Mouse (Mus musculus) stomach, embryonic 14.5 days (tissue): ENCODE data around the gene Pald1. TPM values are rescaled to one million over a fixed set of nuclear protein-coding genes. Genes with fewer than 3 reads are reported as not detected.

Experiments used
- ATAC-seq: fragments of 200-750 bp; cut with Nextera tagmentation; 2 replicates; pipeline ENCODE4 v1.8.0; 2017; ENCODE audit warnings: low read depth, moderate TSS enrichment; ENCODE audit not compliant: insufficient number of reproducible peaks, insufficient read depth, low FRiP score
- H3K27ac ChIP-seq: fragments of 300-500 bp; sonication (generic); 2 replicates; pipeline ENCODE4 v1.5.1; 2014; ENCODE audit warnings: mild to moderate bottlenecking, low read length, moderate library complexity, mixed read lengths
- H3K27me3 ChIP-seq: fragments of 300-500 bp; sonication (generic); 2 replicates; pipeline ENCODE4 v1.6.1; 2014; ENCODE audit warnings: low read length, control low read depth, mixed read lengths; ENCODE audit not compliant: control insufficient read depth, insufficient read depth
- H3K36me3 ChIP-seq: fragments of 300-500 bp; sonication (generic); 2 replicates; pipeline ENCODE4 v1.6.1; 2014; ENCODE audit warnings: mild to moderate bottlenecking, control low read depth, low read length, moderate library complexity, mixed read lengths; ENCODE audit not compliant: control insufficient read depth, insufficient read depth
- H3K4me1 ChIP-seq: fragments of 300-500 bp; sonication (generic); 2 replicates; pipeline ENCODE4 v1.6.1; 2014; ENCODE audit warnings: low read length, control low read depth, mixed read lengths; ENCODE audit not compliant: control insufficient read depth, insufficient read depth
- H3K4me2 ChIP-seq: fragments of 300-500 bp; sonication (generic); replicated peaks from 2 replicates; pipeline ENCODE4 v1.6.1; 2014; ENCODE audit warnings: low read depth, low read length, control low read depth
- H3K4me3 ChIP-seq: fragments of 300-500 bp; sonication (generic); 2 replicates; pipeline ENCODE4 v1.5.1; 2014; ENCODE audit warnings: low read depth, low read length, control low read depth
- H3K9ac ChIP-seq: fragments of 300-500 bp; sonication (generic); replicated peaks from 2 replicates; pipeline ENCODE4 v1.6.1; 2014; ENCODE audit warnings: low read depth, mild to moderate bottlenecking, control low read depth, low read length, moderate library complexity, mixed read lengths
- H3K9me3 ChIP-seq: fragments of 300-500 bp; sonication (generic); 2 replicates; pipeline ENCODE4 v1.6.1; 2016; ENCODE audit warnings: low read depth, low read length, control low read depth; ENCODE audit not compliant: control insufficient read depth
- WGBS: fragments of 180-500 bp; shearing (Covaris S2); extraction: QIAGEN DNeasy Blood & Tissue Kit; methylation state at CpG from one replicate; pipeline ENCODE4 v1.1.7; 2014; 5-methylcytosine and 5-hydroxymethylcytosine counted together
- polyA plus RNA-seq: library from polyadenylated mRNA; unstranded; fragments of >200 nt; fragmentation: Nextera tagmentation; extraction: Ambion mirVana; gene quantifications from 2 replicates; pipeline ENCODE4 v1.2.1, GENCODE M21; 2014

The Pald1 gene
- polyA plus RNA-seq, 1 experiment from 2014 or later, result 14.8 TPM

DNA sequence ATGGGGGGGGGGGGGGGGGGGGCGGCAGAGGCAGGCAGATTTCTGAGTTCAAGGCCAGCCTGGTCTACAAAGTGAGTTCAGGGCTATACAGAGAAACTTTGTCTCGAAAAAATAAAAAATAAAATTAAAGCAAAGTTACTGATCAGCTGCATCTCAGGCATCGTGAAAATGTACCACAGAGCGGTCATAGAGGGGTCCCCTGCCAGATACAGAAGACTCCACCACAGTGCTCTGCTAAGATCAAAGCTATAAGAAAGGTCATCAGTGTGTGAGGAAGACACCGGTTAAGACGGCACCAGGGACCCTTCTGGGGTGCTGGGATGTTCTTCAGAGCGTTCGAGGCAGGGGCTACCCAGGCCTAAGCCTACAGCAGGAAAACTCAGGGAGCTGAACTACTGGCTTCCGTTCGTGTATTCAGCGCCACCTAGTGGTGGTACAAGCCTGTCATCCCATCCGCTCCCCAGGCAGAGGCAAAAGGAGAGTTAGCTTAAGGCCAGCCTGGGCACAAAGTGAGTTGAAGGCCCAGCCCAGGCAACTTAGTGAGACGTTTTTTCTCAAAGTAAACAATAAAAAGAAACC lies 15.9 kb upstream of the Pald1 start:
- H3K36me3 ChIP-seq, result no peaks in the 10 kb centered on the region
- peak; percentile 64; the same call in 1 of the 2 replicates for ATAC-seq
- no peak overlapping the region for H3K9ac ChIP-seq
- H3K4me1 ChIP-seq, result no peaks in the 10 kb centered on the region
- 26% methylated on average over 13 of the region's 13 CpGs for WGBS
- no peak overlapping the region for H3K27ac ChIP-seq
- no peaks in the 10 kb centered on the region for H3K27me3 ChIP-seq
- H3K4me3 ChIP-seq, result no peak overlapping the region
- no peaks in the 10 kb centered on the region for H3K9me3 ChIP-seq
- no peak overlapping the region for H3K4me2 ChIP-seq

DNA sequence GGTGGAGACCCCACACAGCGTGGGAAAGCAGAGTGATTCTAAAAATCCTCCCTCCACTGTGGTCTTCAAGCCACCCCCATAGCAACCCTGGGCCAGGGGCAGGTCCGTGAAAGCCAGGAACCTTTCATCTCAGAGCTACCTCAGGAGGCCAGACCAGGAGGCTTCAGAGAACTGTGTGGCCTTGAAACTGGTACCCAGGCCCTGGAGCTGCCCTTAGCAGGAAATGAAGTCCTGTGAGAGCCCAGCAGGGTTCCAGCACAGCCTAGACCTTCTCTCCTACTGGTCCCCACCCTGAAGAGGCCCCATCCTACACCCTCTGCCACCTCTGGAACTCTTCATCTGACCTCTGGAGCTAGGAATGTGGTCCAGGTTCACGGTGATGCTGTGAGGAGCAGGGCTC lies 14.8 kb upstream of the Pald1 start:
- Histone ChIP-seq H3K27ac (no peak overlapping the region), H3K9ac (no peak overlapping the region), H3K9me3 (no peaks in the 10 kb centered on the region), H3K27me3 (no peaks in the 10 kb centered on the region), H3K4me1 (no peaks in the 10 kb centered on the region), H3K4me2 (no peak overlapping the region), H3K36me3 (no peaks in the 10 kb centered on the region), H3K4me3 (no peak overlapping the region)
- no peak for ATAC-seq
- 47% methylated on average over 3 of the region's 3 CpGs for WGBS

DNA sequence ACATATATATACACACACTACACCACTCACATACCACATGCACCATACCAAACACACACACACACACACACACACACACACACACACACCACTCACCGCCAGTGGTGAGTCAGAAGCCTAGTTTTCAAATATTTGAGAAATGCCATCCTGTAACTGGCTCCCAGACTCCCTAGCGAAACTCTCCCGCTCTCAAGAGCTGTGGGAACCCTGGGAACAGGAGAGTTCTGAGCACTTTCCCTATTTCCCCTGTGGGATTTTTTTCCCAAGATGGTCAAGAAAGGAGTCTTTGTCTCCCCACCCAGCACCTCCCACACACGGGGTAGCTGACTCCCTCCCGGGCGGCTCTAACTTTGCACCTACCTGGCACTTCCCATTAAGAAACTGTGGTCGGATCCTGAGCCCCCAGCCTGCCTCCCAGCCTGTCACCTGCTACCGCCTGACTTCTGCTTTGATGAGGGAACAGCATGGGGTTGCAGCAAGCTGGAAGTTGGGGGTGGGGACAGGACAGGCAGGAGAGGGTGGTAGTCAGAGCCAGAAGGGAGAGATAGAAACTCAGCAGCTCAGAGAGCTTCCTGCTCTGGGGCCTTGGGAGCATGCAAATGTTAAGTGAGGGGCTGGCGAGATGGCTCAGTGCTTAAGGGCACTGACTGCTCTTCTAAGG lies 11.3 kb upstream of the Pald1 start:
- Histone ChIP-seq H3K9ac (0 out of 2 replicates have a peak overlapping the region, but pooled peaks have one; percentile 14), H3K4me3 (no peak overlapping the region), H3K4me1 (peaks cover 6% of the 10 kb centered on the region; the same call in 1 of the 2 replicates), H3K27me3 (no peaks in the 10 kb centered on the region), H3K27ac (no peak overlapping the region), H3K9me3 (no peaks in the 10 kb centered on the region), H3K36me3 (no peaks in the 10 kb centered on the region), H3K4me2 (0 out of 2 replicates have a peak overlapping the region, but pooled peaks have one; percentile 23)
- ATAC-seq, result peak; percentile 43; the same call in 1 of the 2 replicates
- WGBS, result 15% methylated on average over 9 of the region's 9 CpGs

DNA sequence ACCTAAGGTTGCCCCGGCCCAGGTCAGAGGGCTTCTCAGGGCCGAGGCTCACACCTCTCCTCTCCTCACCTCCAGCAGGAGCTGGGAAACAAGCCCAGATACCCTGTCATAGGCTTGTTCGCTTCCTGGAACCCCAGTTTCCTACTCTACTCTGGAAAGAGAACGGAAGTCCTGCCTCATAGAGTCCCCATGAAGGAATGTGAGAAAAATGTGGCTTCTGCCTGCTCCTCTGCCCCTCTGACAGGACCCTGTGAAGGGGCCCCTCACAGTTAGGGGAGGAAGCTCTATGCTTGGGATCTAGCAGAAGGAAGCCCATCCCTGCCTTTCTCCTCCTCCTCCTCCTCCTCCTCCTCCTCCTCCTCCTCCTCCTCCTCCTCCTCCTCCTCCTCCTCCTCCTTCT lies 9.3 kb upstream of the Pald1 start:
- H3K4me2 ChIP-seq, result no peak overlapping the region
- 27% methylated on average over 4 of the region's 4 CpGs for WGBS

DNA sequence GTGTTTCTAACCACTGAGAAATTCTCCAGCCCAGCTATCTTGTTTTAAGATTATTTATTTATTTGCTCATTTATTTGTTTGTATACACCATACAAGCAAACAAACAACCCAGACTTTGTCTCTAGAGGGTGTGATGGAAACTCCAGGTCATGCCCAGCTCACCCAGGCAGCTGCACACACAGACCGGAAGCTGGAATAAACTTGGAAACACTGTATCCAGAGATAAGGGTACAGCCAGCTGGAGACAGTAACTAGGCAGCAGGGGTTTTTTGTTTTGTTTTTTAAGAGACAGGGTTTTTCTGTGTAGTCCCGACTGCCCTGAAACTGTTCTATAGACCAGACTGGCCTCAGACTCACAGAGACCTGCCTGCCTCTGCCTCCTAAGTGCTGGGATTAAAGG lies 6.8 kb upstream of the Pald1 start:
- Histone ChIP-seq H3K4me3 (no peak overlapping the region), H3K9ac (no peak overlapping the region), H3K9me3 (no peaks in the 10 kb centered on the region), H3K27ac (no peak overlapping the region), H3K4me1 (peaks cover 6% of the 10 kb centered on the region; the same call in 1 of the 2 replicates), H3K27me3 (no peaks in the 10 kb centered on the region), H3K36me3 (no peaks in the 10 kb centered on the region), H3K4me2 (no peak overlapping the region)
- 64% methylated on average over 2 of the region's 2 CpGs for WGBS
- no peak for ATAC-seq

More for the DNA sequence above, 9.3 kb upstream of the Pald1 start:
- Histone ChIP-seq H3K27me3 (no peaks in the 10 kb centered on the region), H3K9me3 (no peaks in the 10 kb centered on the region), H3K4me3 (no peak overlapping the region), H3K4me1 (peaks cover 6% of the 10 kb centered on the region; the same call in 1 of the 2 replicates), H3K9ac (no peak overlapping the region), H3K36me3 (no peaks in the 10 kb centered on the region), H3K27ac (no peak overlapping the region)
- ATAC-seq, result no peak

DNA sequence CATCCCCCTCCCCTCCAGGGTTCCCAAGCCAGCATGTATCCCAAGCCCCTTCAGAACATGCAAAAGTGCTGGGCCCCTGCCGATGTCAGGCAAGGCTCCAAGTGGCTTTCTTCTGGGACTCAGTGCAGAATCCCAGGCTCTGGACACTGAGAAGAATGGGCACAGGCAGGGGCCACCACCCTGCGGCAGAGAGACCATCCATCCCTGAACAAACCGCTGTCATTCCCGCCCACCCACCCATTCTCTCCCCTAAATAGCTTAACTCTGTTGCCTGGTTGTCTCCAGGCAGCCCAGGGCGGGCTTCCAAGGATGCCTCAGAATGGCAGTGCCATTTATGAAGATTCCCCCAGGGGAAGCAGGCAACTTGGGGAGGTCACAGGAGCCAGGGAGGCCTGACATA lies 5.7 kb upstream of the Pald1 start:
- Histone ChIP-seq H3K27ac (no peak overlapping the region), H3K4me3 (no peak overlapping the region), H3K36me3 (no peaks in the 10 kb centered on the region), H3K27me3 (no peaks in the 10 kb centered on the region), H3K9ac (no peak overlapping the region), H3K4me2 (no peak overlapping the region), H3K9me3 (no peaks in the 10 kb centered on the region), H3K4me1 (peaks cover 9% of the 10 kb centered on the region; the same call in 1 of the 2 replicates)
- WGBS, result 73% methylated on average over 5 of the region's 5 CpGs
- no peak for ATAC-seq

DNA sequence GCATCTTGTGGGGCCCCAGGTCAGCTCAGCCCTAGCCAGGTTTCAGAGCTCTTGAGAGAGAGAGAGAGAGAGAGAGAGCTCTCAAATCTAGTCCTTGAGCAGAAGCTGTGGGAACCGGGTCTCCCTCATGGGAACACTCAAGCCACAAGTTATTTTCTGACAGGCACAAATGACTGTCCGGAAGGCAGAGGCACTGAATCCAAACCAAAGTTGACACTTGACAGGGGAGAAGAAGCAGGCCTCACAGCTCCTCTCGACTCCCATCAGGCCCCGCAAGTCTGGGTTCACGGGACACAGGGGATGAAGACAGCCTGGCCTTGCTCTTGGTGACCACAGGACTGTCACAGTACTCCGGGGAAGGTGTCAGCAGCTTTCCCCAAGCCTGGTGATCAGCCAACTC lies 3.0 kb upstream of the Pald1 start:
- no peak overlapping the region for H3K4me2 ChIP-seq
- WGBS, result 36% methylated on average over 6 of the region's 6 CpGs
- ATAC-seq, result no peak
- H3K4me1 ChIP-seq, result peaks cover 19% of the 10 kb centered on the region
- H3K9me3 ChIP-seq, result no peaks in the 10 kb centered on the region
- H3K27me3 ChIP-seq, result no peaks in the 10 kb centered on the region
- H3K9ac ChIP-seq, result no peak overlapping the region
- H3K27ac ChIP-seq, result no peak overlapping the region; the same call in 1 of the 2 replicates
- H3K4me3 ChIP-seq, result no peak overlapping the region
- no peaks in the 10 kb centered on the region for H3K36me3 ChIP-seq

DNA sequence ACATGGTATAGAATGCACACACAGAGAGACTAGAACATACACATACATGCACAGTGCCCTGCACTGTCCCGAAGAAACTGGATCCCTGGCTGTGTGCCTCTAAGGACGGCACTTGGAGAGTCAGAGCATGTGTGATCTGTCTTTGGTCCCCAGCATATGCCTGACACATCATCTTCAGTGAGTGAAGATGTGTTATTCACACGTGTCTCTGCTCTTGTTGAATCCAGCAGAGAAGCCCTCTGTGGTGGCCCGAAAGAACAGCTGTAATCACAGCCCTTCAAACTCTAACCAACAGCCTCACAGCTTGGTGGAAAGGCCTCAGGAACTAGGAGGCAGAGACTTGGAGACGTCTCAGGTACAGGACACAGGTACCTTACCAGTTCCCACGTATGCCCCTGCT lies 1.8 kb upstream of the Pald1 start:
- H3K4me3 ChIP-seq, result no peak overlapping the region
- no peak for ATAC-seq
- H3K4me1 ChIP-seq, result peaks cover 23% of the 10 kb centered on the region
- H3K9ac ChIP-seq, result no peak overlapping the region
- H3K36me3 ChIP-seq, result no peaks in the 10 kb centered on the region
- no peak overlapping the region for H3K4me2 ChIP-seq
- no peaks in the 10 kb centered on the region for H3K27me3 ChIP-seq
- H3K27ac ChIP-seq, result no peak overlapping the region
- 70% methylated on average over 6 of the region's 6 CpGs for WGBS
- no peaks in the 10 kb centered on the region for H3K9me3 ChIP-seq
